Mouse (Mus musculus): Measurements from ENCODE around the gene Gpr107. TPM values are rescaled to one million over a fixed set of nuclear protein-coding genes. Genes with fewer than 3 reads are reported as not detected.
A peak's percentile ranks its signal among the peaks of the same experiment; 100 is the strongest.

The Gpr107 gene
- polyA plus RNA-seq, 1 experiment, result 28.7 TPM

- Histone ChIP-seq H3K4me3 (ENCODE audit: insufficient read depth, poor library complexity, severe bottlenecking) (no peak overlapping the region), H3K79me3 (ENCODE audit: low read depth) (no peaks in the 10 kb centered on the region), H3K27me3 (ENCODE audit: control insufficient read depth, insufficient read depth, insufficient read length) (no peaks in the 10 kb centered on the region), H3K79me2 (ENCODE audit: control insufficient read depth, insufficient read depth) (no peaks in the 10 kb centered on the region), H3K36me3 (ENCODE audit: control insufficient read depth, insufficient read depth) (peaks cover 31% of the 10 kb centered on the region), H3ac (ENCODE audit: control insufficient read depth, insufficient read length, low read depth) (no peak overlapping the region)
- TF ChIP-seq USF1 (IDR thresholded peaks at IDR 0.05; ENCODE audit: low read depth) (no peak), CEBPB (IDR thresholded peaks at IDR 0.05; ENCODE audit: low read depth) (no peak), MYOD1 (IDR thresholded peaks at IDR 0.05; ENCODE audit: control insufficient read depth, insufficient read length, low read depth) (no peak), FOSL1 (IDR thresholded peaks at IDR 0.05; ENCODE audit: insufficient read depth, low read length, poor library complexity, severe bottlenecking) (no peak), CTCF (IDR thresholded peaks at IDR 0.05; ENCODE audit: control insufficient read depth, insufficient read depth, insufficient read length) (no peak), MYOG (IDR thresholded peaks at IDR 0.05; ENCODE audit: control insufficient read depth, extremely low read depth, insufficient read length) (no peak), MAX (IDR thresholded peaks at IDR 0.05) (no peak)
Observed at GRCm38 (mm10) chr2:31202956-31203355, 50.8 kb downstream of the Gpr107 start.

GRCm38 (mm10) chr2:31204677-31205076 is 52.6 kb downstream of the Gpr107 start:
- TF ChIP-seq MYOG (IDR thresholded peaks at IDR 0.05; ENCODE audit: control insufficient read depth, extremely low read depth, insufficient read length), result no peak
- TF ChIP-seq CTCF (IDR thresholded peaks at IDR 0.05; ENCODE audit: control insufficient read depth, insufficient read depth, insufficient read length), result no peak
- TF ChIP-seq MAX (IDR thresholded peaks at IDR 0.05), result no peak
- no peak for TF ChIP-seq MYOD1 (IDR thresholded peaks at IDR 0.05; ENCODE audit: control insufficient read depth, insufficient read length, low read depth)
- TF ChIP-seq CEBPB (IDR thresholded peaks at IDR 0.05; ENCODE audit: low read depth), result no peak
- no peak for TF ChIP-seq FOSL1 (IDR thresholded peaks at IDR 0.05; ENCODE audit: insufficient read depth, low read length, poor library complexity, severe bottlenecking)
- TF ChIP-seq USF1 (IDR thresholded peaks at IDR 0.05; ENCODE audit: low read depth), result no peak
- Histone ChIP-seq H3K27me3 (ENCODE audit: control insufficient read depth, insufficient read depth, insufficient read length) (no peaks in the 10 kb centered on the region), H3K4me3 (ENCODE audit: insufficient read depth, poor library complexity, severe bottlenecking) (no peak overlapping the region), H3K79me2 (ENCODE audit: control insufficient read depth, insufficient read depth) (no peaks in the 10 kb centered on the region), H3ac (ENCODE audit: control insufficient read depth, insufficient read length, low read depth) (no peak overlapping the region), H3K36me3 (ENCODE audit: control insufficient read depth, insufficient read depth) (peaks cover 33% of the 10 kb centered on the region), H3K79me3 (ENCODE audit: low read depth) (no peaks in the 10 kb centered on the region)

GRCm38 (mm10) chr2:31206211-31206610 is 54.1 kb downstream of the Gpr107 start:
- no peak for TF ChIP-seq CEBPB (IDR thresholded peaks at IDR 0.05; ENCODE audit: low read depth)
- no peak for TF ChIP-seq MAX (IDR thresholded peaks at IDR 0.05)
- no peak for TF ChIP-seq MYOD1 (IDR thresholded peaks at IDR 0.05; ENCODE audit: control insufficient read depth, insufficient read length, low read depth)
- no peak for TF ChIP-seq MYOG (IDR thresholded peaks at IDR 0.05; ENCODE audit: control insufficient read depth, extremely low read depth, insufficient read length)
- Histone ChIP-seq H3ac (ENCODE audit: control insufficient read depth, insufficient read length, low read depth) (no peak overlapping the region), H3K4me3 (ENCODE audit: insufficient read depth, poor library complexity, severe bottlenecking) (no peak overlapping the region), H3K27me3 (ENCODE audit: control insufficient read depth, insufficient read depth, insufficient read length) (no peaks in the 10 kb centered on the region), H3K79me3 (ENCODE audit: low read depth) (no peaks in the 10 kb centered on the region), H3K79me2 (ENCODE audit: control insufficient read depth, insufficient read depth) (no peaks in the 10 kb centered on the region), H3K36me3 (ENCODE audit: control insufficient read depth, insufficient read depth) (peaks cover 33% of the 10 kb centered on the region)

GRCm38 (mm10) chr2:31206882-31207281 is 54.8 kb downstream of the Gpr107 start:
- Histone ChIP-seq H3K79me2 (ENCODE audit: control insufficient read depth, insufficient read depth) (no peaks in the 10 kb centered on the region), H3K27me3 (ENCODE audit: control insufficient read depth, insufficient read depth, insufficient read length) (no peaks in the 10 kb centered on the region), H3K79me3 (ENCODE audit: low read depth) (no peaks in the 10 kb centered on the region), H3ac (ENCODE audit: control insufficient read depth, insufficient read length, low read depth) (no peak overlapping the region), H3K36me3 (ENCODE audit: control insufficient read depth, insufficient read depth) (peaks cover 26% of the 10 kb centered on the region), H3K4me3 (ENCODE audit: insufficient read depth, poor library complexity, severe bottlenecking) (no peak overlapping the region)
- no peak for TF ChIP-seq CEBPB (IDR thresholded peaks at IDR 0.05; ENCODE audit: low read depth)
- TF ChIP-seq MYOG (IDR thresholded peaks at IDR 0.05; ENCODE audit: control insufficient read depth, extremely low read depth, insufficient read length), result no peak
- TF ChIP-seq MAX (IDR thresholded peaks at IDR 0.05), result no peak
- no peak for TF ChIP-seq FOSL1 (IDR thresholded peaks at IDR 0.05; ENCODE audit: insufficient read depth, low read length, poor library complexity, severe bottlenecking)
- no peak for TF ChIP-seq CTCF (IDR thresholded peaks at IDR 0.05; ENCODE audit: control insufficient read depth, insufficient read depth, insufficient read length)
- TF ChIP-seq USF1 (IDR thresholded peaks at IDR 0.05; ENCODE audit: low read depth), result no peak
- TF ChIP-seq MYOD1 (IDR thresholded peaks at IDR 0.05; ENCODE audit: control insufficient read depth, insufficient read length, low read depth), result no peak

- no peaks in the 10 kb centered on the region for H3K79me2 ChIP-seq (ENCODE audit: control insufficient read depth, insufficient read depth)
- no peaks in the 10 kb centered on the region for H3K27me3 ChIP-seq (ENCODE audit: control insufficient read depth, insufficient read depth, insufficient read length)
- no peak overlapping the region for H3K4me3 ChIP-seq (ENCODE audit: insufficient read depth, poor library complexity, severe bottlenecking)
- peaks cover 25% of the 10 kb centered on the region for H3K36me3 ChIP-seq (ENCODE audit: control insufficient read depth, insufficient read depth)
- H3K79me3 ChIP-seq (ENCODE audit: low read depth), result no peaks in the 10 kb centered on the region
- TF ChIP-seq FOSL1 (IDR thresholded peaks at IDR 0.05; ENCODE audit: insufficient read depth, low read length, poor library complexity, severe bottlenecking) (no peak), MAX (IDR thresholded peaks at IDR 0.05) (no peak), MYOD1 (IDR thresholded peaks at IDR 0.05; ENCODE audit: control insufficient read depth, insufficient read length, low read depth) (no peak), USF1 (IDR thresholded peaks at IDR 0.05; ENCODE audit: low read depth) (no peak)
- no peak overlapping the region for H3ac ChIP-seq (ENCODE audit: control insufficient read depth, insufficient read length, low read depth)
Observed at GRCm38 (mm10) chr2:31208544-31209142, 56.5 kb downstream of the Gpr107 start.

- Histone ChIP-seq H3ac (ENCODE audit: control insufficient read depth, insufficient read length, low read depth) (no peak overlapping the region), H3K36me3 (ENCODE audit: control insufficient read depth, insufficient read depth) (peaks cover 30% of the 10 kb centered on the region), H3K27me3 (ENCODE audit: control insufficient read depth, insufficient read depth, insufficient read length) (no peaks in the 10 kb centered on the region), H3K79me3 (ENCODE audit: low read depth) (no peaks in the 10 kb centered on the region), H3K4me3 (ENCODE audit: insufficient read depth, poor library complexity, severe bottlenecking) (no peak overlapping the region), H3K79me2 (ENCODE audit: control insufficient read depth, insufficient read depth) (no peaks in the 10 kb centered on the region)
- no peak for TF ChIP-seq FOSL1 (IDR thresholded peaks at IDR 0.05; ENCODE audit: insufficient read depth, low read length, poor library complexity, severe bottlenecking)
- TF ChIP-seq CTCF (IDR thresholded peaks at IDR 0.05; ENCODE audit: control insufficient read depth, insufficient read depth, insufficient read length), result peak; percentile 31
Observed at GRCm38 (mm10) chr2:31209525-31209924, 57.4 kb downstream of the Gpr107 start.

All from C2C12 (cell line).